Mouse (Mus musculus) forebrain, embryonic 15.5 days (tissue): ENCODE results near the gene S1pr2. TPM values are rescaled to one million over a fixed set of nuclear protein-coding genes. Genes with fewer than 3 reads are reported as not detected.

Experiments
- microRNA-seq: library from miRNA; unstranded; fragments of <30 nt; microRNA quantifications from one replicate; pipeline ENCODE4, GENCODE M21; 2016
- polyA plus RNA-seq: library from polyadenylated mRNA; unstranded; fragments of >200 nt; fragmentation: Nextera tagmentation; extraction: Ambion mirVana; gene quantifications from 2 replicates; pipeline ENCODE4 v1.2.1, GENCODE M21; 2015

Gene S1pr2
- polyA plus RNA-seq, 1 experiment from 2014 or later: 6.9 TPM

Small RNAs within 50 kb of the gene (microRNA-seq; reads per million reads assigned to microRNA genes)
- not detected for gene Mir7081

Other genes with a start within 250 kb of the S1pr2 start
- gene Olfm2, start 230.4 kb downstream of the S1pr2 start, polyA plus RNA-seq: 121 and 123 TPM in 2 replicates
- gene Col5a3, start 161.7 kb downstream of the S1pr2 start, polyA plus RNA-seq: 0.23 and 0.45 TPM in 2 replicates
- not detected in 2 replicates for gene Rdh8, start 158.3 kb downstream of the S1pr2 start, polyA plus RNA-seq
- 2.9 and 3.5 TPM in 2 replicates for gene A230050P20Rik, start 108.1 kb downstream of the S1pr2 start, polyA plus RNA-seq
- 15.4 and 15.6 TPM in 2 replicates for gene Angptl6, start 97.1 kb downstream of the S1pr2 start, polyA plus RNA-seq
- gene Ppan, start 88.6 kb downstream of the S1pr2 start, polyA plus RNA-seq: 57.1 and 59.0 TPM in 2 replicates
- gene Eif3g, start 78.2 kb downstream of the S1pr2 start, polyA plus RNA-seq: 267 and 288 TPM in 2 replicates
- 80.0 and 84.6 TPM in 2 replicates for gene Dnmt1, start 16.9 kb downstream of the S1pr2 start, polyA plus RNA-seq
- gene Mrpl4, start 26.0 kb upstream of the S1pr2 start, polyA plus RNA-seq: 112 and 115 TPM in 2 replicates
- gene Icam1, start 39.2 kb upstream of the S1pr2 start, polyA plus RNA-seq: 2.8 and 3.0 TPM in 2 replicates
- 0.25 TPM in 1 of 2 replicates, not detected in the other for gene Icam4, start 52.6 kb upstream of the S1pr2 start, polyA plus RNA-seq
- gene Icam5, start 55.3 kb upstream of the S1pr2 start, polyA plus RNA-seq: 1.5 and 2.2 TPM in 2 replicates
- gene Zglp1, start 90.3 kb upstream of the S1pr2 start, polyA plus RNA-seq: 0.37 and 2.2 TPM in 2 replicates
- gene Gm49373, start 96.3 kb upstream of the S1pr2 start, polyA plus RNA-seq: 1.3 TPM in 2 replicates
- 52.2 and 58.9 TPM in 2 replicates for gene Fdx1l, start 96.8 kb upstream of the S1pr2 start, polyA plus RNA-seq
- gene Gm38431, start 115.2 kb upstream of the S1pr2 start, polyA plus RNA-seq: 1.0 and 1.3 TPM in 2 replicates
- gene Raver1, start 115.2 kb upstream of the S1pr2 start, polyA plus RNA-seq: 36.8 and 42.0 TPM in 2 replicates
- gene Tyk2, start 154.5 kb upstream of the S1pr2 start, polyA plus RNA-seq: 10.3 and 11.1 TPM in 2 replicates
- 217 and 221 TPM in 2 replicates for gene Cdc37, start 173.2 kb upstream of the S1pr2 start, polyA plus RNA-seq
- gene Pde4a, start 188.9 kb upstream of the S1pr2 start, polyA plus RNA-seq: 23.7 and 25.9 TPM in 2 replicates